Mouse (Mus musculus) left cerebral cortex, adult 11 months (tissue): ENCODE measurements around the gene Tcp11.

ENCODE experiments used
- DNase-seq: peaks from one replicate; pipeline ENCODE4 v3.0.0; 2022; ENCODE audit warnings: low spot score

Tcp11 gene

DNA sequence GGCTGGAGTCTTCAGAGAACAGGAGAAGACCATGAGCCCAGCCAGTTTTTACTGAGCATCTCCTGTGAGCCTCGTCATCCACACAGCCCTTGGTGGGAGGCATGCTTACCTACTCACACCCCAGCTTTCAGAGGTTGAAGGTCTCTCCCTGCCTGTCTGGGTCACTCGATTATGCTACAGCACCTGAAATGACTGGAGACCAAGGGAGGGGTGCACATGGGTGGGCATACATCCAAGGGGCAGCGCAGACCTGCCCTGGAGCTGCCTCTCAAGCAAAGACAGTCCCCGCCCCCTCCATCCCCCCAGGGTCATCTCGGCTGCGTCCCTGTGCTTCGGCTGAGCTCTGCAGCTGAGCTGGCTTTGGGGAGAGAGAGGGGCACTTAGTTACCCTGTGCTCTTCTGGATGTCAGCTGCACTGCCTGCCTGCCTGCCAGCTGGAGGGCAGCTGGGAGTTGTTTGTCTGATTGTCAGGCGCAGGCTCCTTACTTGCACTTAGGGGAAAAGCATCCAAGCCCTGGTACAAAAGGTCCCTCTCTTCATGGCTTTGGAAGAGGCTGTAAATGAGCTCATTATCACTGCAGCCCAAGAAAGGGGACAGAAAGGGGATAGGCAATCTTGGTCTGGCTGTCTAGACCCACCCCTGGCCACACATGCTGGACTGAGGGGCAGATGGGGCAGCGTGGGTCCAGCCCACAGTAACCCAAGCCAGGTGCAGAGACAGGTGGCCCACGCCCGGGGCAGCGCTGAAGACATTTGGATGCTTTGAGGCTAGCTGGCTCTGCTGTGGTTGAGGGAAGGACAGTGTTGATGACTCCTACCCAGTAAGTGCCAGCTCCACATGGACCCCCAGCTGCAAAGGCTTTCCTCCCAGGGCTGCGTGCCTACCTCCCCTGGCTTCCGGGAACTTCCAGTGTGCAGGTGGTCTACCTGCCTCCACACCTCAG, 43.4 kb downstream of the Tcp11 start:
- no peak for DNase-seq

DNA sequence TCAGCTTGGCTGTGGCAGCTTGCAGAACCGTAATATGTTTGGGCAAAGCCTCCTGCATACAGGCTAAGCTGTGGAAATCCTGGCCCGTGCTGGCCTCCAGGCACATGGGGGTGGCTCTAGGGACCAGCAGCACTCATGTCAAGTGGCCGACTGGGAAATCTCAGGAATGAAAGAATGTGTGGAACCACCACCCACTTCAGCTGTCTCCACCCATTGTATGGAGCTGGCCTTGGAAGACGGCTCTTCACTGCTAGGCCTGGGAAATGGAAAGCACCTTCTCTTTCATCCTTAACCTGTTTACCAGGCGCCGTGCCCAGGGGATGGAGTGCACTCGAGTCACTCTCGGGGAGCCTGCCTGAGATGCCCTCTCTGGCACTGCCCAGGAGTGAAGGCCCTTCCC, 45.5 kb downstream of the Tcp11 start:
- no peak for DNase-seq

GRCm38 (mm10) chr17:28033046-28033580, 47.3 kb downstream of the Tcp11 start:
- no peak for DNase-seq

DNA sequence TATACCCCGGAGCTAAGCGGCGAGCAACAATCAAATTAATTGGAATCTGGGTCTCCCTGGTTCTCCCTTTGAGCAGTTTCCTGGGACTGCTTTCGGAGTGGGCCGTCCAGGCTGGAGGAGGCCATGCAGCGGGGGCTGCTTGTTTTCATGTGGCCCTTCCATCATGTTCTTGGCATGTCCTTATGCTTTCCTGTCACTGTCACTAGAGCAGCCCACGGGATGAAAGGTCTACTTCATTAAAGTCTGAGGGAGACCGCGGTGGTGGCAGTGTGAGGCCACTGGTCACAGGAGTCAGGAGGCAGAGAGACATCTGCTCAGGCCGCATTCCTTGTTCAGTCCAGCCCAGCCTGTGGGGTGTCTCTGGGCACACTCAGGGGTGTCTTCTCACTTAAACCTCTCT, 48.2 kb downstream of the Tcp11 start:
- DNase-seq = no peak

DNA sequence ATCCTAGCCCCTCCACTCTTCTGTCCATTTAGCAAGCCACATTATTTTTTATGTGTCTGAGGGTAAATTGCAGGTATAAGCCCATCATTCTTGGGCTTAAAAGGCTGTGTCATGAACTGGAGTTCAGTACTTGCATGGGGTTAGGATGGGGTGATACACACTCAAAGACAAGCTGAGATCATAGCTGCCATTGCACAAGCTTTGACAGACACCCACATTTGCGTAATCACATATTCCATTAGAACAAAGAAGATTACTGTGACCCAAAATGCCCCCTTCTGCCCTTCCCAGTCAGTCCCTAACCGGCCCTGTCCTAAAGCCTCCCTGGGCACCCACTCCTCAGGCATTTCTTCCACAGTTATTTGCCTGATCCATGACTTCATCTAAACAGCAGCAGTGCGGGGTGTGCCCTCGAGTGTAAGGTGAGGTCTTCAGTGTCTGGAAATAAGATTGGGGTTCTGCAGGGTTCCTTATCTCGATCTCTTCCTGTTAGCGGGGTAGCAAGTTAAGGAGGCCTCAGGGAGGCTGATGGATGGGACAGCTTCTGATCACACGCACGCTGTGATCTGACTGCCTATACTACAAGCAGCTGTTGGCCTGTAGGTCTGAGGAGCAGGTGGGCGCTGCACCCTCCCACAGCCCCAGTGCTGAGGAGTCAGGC, 49.0 kb downstream of the Tcp11 start:
- no peak for DNase-seq

DNA sequence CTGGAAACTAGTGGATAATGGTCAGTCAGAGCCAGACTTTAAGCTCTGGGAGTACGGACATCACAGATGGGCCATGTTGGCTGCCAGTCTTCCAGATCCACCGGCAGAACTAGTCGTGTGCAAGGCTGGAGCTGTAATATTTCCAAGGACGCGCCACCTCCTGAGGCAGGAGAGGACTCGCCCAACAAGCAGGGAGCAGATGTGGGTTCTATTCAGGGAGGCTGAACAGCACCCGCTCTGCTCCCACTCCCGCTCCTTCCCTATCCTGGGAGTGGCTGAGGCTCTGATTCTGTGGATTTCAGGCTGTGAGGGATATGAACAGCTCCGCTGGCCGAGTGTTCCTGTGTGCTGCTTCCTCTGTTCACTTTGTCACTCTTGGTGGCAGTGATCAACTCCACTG, 50.0 kb downstream of the Tcp11 start:
- DNase-seq = no peak

- no peak for DNase-seq
These were observed 51.1 kb downstream of the Tcp11 start for GRCm38 (mm10) chr17:28029308-28029707.

- no peak for DNase-seq
These were observed 52.2 kb downstream of the Tcp11 start for GRCm38 (mm10) chr17:28028236-28028635.

GRCm38 (mm10) chr17:28027197-28027596, 53.2 kb downstream of the Tcp11 start:
- no peak for DNase-seq

- no peak for DNase-seq
These were observed 54.1 kb downstream of the Tcp11 start for GRCm38 (mm10) chr17:28026111-28026872.

GRCm38 (mm10) chr17:28025541-28025961, 54.9 kb downstream of the Tcp11 start:
- DNase-seq = no peak

DNA sequence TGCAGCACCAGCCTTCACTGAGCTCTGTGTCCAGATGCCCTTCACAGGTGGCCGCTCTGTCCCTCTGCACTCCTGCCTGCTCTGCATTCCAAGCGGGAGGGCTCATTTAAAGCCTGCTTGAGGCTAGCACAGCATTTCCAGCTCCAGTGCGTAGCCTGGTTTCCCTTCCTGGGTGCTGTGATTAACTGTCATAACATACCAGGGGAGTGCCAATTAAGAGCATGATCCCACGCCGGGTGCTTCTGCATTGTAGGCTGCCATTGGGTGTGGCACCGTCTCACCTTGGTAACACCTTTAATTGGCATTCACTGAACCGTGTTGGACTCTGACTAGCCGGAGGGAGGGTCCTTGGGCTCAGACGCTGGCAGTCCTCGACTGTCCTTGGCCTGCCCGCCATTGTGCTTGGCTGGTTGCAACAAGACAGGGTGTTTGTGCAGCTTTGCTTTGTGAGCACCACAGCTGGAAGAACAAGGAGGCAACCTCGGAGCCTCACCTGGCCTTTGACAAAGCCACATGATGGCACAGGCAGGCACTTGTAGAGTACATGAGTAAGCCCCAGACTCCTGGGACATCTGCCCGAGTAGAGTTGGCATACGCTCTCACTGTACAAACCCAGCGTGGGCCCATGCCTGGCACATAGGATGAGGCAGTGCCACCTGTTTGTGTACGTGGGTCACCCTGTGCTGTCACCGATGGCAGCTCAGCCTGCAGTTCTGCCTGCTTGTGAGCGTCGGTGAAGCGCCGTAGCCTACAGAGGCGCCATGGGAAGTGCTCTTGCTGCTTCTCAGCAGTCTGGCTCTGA, 57.4 kb downstream of the Tcp11 start:
- no peak for DNase-seq

DNA sequence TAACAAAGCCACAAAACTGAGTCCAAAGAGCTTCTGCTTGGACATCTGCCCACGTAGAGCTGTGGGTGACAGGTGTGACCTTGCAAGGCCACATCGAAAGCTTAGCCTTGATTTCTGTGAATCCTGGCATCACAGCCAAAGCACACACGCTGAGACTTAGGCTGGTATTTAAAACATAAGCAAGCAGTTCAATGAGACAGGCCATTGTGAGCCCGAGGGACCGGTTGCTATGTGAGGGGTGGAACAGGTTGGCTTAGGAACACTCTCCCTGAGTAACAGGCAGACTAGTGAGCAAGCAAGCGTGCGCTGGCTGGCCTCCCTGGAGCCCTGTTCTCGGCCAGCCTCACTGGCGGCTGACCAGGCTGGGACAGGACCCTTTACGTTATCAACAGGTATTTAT, 58.5 kb downstream of the Tcp11 start:
- no peak for DNase-seq

DNA sequence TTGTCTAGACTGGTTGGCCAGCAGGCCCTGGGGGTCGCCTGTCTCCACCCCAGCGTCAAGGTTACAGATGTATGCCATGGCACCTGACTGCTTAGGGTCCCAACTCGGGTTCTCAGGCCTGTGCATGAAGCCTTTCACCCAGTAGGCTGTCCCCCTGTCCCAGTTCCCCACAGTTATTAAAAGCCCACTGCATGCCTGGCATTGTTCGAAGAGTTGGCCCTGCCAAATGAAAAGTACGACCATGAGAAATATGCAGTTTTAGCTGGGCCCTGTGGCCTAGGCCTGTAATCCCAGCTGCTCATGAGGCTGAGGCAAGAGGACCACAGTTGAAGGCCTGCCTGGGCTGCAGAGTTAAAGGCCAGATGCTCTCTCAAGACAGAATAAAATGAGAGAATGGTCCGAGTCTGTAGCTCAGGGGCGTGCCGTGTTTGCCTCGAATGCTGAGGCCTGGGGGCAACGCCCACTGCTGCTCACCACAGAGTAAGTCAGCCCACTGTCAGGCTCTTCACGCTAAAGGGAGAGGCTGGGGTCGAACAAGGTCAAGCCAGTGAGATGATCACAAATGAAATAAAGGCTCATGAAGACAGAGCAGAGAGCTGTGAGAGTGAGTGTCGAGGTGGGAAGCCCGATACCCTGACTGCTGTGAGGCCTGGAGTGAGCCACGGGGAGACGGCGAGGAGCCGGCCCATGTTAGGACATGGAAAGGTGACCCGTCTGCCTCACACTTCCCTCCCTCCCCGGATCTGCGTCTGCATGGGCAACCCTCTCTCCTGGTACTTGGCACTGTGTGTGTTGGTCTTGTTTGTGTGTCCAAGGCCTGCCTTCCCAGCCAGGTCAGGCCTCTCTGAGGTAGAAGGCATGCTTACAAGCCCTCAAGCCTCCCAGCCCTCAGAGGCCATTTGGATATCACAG, 60.4 kb downstream of the Tcp11 start:
- no peak for DNase-seq

- DNase-seq = no peak
These were observed 61.7 kb downstream of the Tcp11 start for GRCm38 (mm10) chr17:28018776-28019175.

GRCm38 (mm10) chr17:28018344-28018743, 62.1 kb downstream of the Tcp11 start:
- DNase-seq = no peak
